Mouse (Mus musculus) forebrain, embryonic 12.5 days (tissue): ENCODE data around the gene Abhd17c. TPM values are rescaled to one million over a fixed set of nuclear protein-coding genes. Genes with fewer than 3 reads are reported as not detected.

Experiments used
- ATAC-seq: fragments of 200-750 bp; cut with Nextera tagmentation; 2 replicates; pipeline ENCODE4 v1.8.0; 2017; ENCODE audit warnings: moderate TSS enrichment; ENCODE audit not compliant: low FRiP score
- H3K27ac ChIP-seq: fragments of 300-500 bp; sonication (generic); 2 replicates; pipeline ENCODE4 v1.5.1; 2016; ENCODE audit warnings: mild to moderate bottlenecking
- H3K27me3 ChIP-seq: fragments of 300-500 bp; sonication (generic); 2 replicates; pipeline ENCODE4 v1.6.1; 2016; ENCODE audit warnings: mild to moderate bottlenecking
- H3K36me3 ChIP-seq: fragments of 300-500 bp; sonication (generic); replicated peaks from 2 replicates; pipeline ENCODE4 v1.6.1; 2016; ENCODE audit warnings: mild to moderate bottlenecking
- H3K4me1 ChIP-seq: fragments of 300-500 bp; sonication (generic); 2 replicates; pipeline ENCODE4 v1.6.1; 2016
- H3K4me2 ChIP-seq: fragments of 300-500 bp; sonication (generic); 2 replicates; pipeline ENCODE4 v1.6.1; 2016; ENCODE audit warnings: mild to moderate bottlenecking, moderate library complexity
- H3K4me3 ChIP-seq: fragments of 300-500 bp; sonication (generic); replicated peaks from 2 replicates; pipeline ENCODE4 v1.5.1; 2016; ENCODE audit warnings: mild to moderate bottlenecking
- H3K9ac ChIP-seq: fragments of 300-500 bp; sonication (generic); 2 replicates; pipeline ENCODE4 v1.6.1; 2016; ENCODE audit warnings: mild to moderate bottlenecking
- H3K9me3 ChIP-seq: fragments of 300-500 bp; sonication (generic); 2 replicates; pipeline ENCODE4 v1.6.1; 2016
- WGBS: fragments of 180-500 bp; shearing (Covaris S2); methylation state at CpG from one replicate; pipeline ENCODE4 v1.1.7; 2016; 5-methylcytosine and 5-hydroxymethylcytosine counted together
- polyA plus RNA-seq: library from polyadenylated mRNA; unstranded; fragments of >200 nt; fragmentation: Nextera tagmentation; extraction: Ambion mirVana; gene quantifications from 2 replicates; pipeline ENCODE4 v1.2.1, GENCODE M21; 2016

The Abhd17c gene
- polyA plus RNA-seq, 1 experiment from 2014 or later, result 71.4 TPM

- peak; percentile 70; the same call in 1 of the 2 replicates for ATAC-seq
- Histone ChIP-seq H3K4me3 (no peak overlapping the region), H3K36me3 (peaks cover 33% of the 10 kb centered on the region), H3K27ac (peak overlapping the region; percentile 37; the same call in 1 of the 2 replicates), H3K4me2 (no peak overlapping the region), H3K9ac (no peak overlapping the region), H3K4me1 (peaks cover 23% of the 10 kb centered on the region), H3K9me3 (no peaks in the 10 kb centered on the region), H3K27me3 (no peaks in the 10 kb centered on the region)
- WGBS, result 71% methylated on average over 6 of the region's 6 CpGs
These were observed 39.2 kb downstream of the Abhd17c start for GRCm38 (mm10) chr7:84112351-84113034.

DNA sequence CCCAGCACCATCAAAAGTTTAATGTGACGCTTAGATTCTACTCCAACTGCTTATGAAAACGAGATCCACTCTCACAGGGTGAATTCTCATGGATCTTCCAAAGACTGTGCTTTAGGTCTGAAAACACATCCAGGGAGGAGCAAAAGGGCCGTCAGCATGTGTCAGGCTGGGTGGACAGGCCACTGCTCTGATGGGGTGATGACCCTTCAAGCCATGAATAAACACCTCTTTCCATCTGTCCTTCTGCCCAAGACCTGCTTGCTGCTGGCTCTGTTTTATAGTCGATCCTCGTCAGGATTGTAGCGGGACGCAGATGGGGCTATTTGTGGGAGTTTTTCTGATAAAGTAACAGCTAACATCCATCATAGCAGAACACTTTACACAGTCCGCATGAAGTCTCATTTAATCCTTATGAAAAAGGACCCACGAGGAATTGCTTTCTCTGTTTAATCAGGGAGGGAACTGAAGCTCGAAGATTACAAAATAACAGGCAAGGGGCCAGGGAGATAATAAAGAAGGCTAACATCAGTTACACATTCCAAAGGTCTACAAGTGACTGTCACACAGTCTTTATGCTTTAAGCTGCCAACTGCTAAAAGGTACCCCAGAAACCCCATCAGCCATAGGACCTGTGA lies 39.9 kb downstream of the Abhd17c start:
- WGBS, result 85% methylated on average over 10 of the region's 10 CpGs
- no peak overlapping the region for H3K4me2 ChIP-seq
- H3K9ac ChIP-seq, result no peak overlapping the region
- H3K9me3 ChIP-seq, result no peaks in the 10 kb centered on the region
- H3K27ac ChIP-seq, result 0 out of 2 replicates have a peak overlapping the region, but pooled peaks have one; percentile 37
- no peaks in the 10 kb centered on the region for H3K27me3 ChIP-seq
- peaks cover 23% of the 10 kb centered on the region for H3K4me1 ChIP-seq
- no peak for ATAC-seq
- no peak overlapping the region for H3K4me3 ChIP-seq
- H3K36me3 ChIP-seq, result peaks cover 36% of the 10 kb centered on the region

DNA sequence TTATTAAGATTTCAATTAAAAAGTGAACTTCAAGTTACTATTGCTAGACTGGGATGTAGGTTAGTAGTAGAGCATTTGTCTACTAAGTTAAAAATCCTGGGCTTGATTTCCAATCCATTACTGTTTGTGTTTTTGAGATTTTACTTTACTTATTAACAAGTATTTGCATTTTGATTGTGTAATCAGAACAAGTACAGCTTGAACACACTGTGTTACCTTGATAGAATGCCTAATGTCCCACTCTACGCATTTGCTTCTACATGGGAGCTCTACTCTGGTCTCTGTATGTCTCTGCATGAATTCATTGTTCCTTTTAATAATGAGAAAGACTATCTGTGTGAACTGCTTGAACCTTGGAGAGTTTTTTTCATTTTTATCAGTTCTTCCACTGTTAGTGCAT lies 44.8 kb downstream of the Abhd17c start:
- Histone ChIP-seq H3K27me3 (no peaks in the 10 kb centered on the region), H3K36me3 (peaks cover 23% of the 10 kb centered on the region), H3K9ac (no peak overlapping the region), H3K4me2 (no peak overlapping the region), H3K4me1 (peaks cover 3% of the 10 kb centered on the region), H3K27ac (no peak overlapping the region), H3K9me3 (no peaks in the 10 kb centered on the region), H3K4me3 (no peak overlapping the region)
- no peak for ATAC-seq
- WGBS, result 94% methylated on average over 1 of the region's 1 CpGs

DNA sequence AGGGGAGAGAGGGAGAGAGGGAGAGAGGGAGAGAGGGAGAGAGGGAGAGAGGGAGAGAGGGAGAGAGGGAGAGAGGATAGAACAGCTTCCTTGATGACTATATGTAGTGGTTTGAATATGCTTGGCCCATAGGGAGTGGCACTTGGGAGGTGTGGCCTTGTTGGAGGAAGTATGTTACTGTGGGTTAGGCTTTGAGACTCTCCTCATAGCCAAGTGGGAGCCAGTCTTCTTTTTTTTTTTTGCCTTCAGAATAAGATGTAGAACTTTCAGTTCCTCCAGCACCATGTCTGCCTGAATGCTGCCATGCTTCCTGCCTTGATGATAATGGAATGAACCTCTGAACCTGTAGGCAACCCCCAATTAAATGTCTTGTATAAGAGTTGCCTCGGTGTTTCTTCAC lies 49.1 kb downstream of the Abhd17c start:
- H3K36me3 ChIP-seq, result 0 out of 2 replicates have a peak, but pooled peaks cover 3% of the 10 kb centered on the region
- no peak overlapping the region for H3K27ac ChIP-seq
- ATAC-seq, result no peak
- H3K9me3 ChIP-seq, result no peaks in the 10 kb centered on the region
- H3K4me2 ChIP-seq, result no peak overlapping the region
- H3K4me3 ChIP-seq, result no peak overlapping the region
- no peak overlapping the region for H3K9ac ChIP-seq
- no peaks in the 10 kb centered on the region for H3K4me1 ChIP-seq
- H3K27me3 ChIP-seq, result no peaks in the 10 kb centered on the region
- 95% methylated on average over 1 of the region's 1 CpGs for WGBS

GRCm38 (mm10) chr7:84100672-84101071 lies 51.0 kb downstream of the Abhd17c start:
- H3K4me3 ChIP-seq, result no peak overlapping the region
- H3K4me1 ChIP-seq, result no peaks in the 10 kb centered on the region
- no peaks in the 10 kb centered on the region for H3K27me3 ChIP-seq
- WGBS, result 90% methylated on average over 3 of the region's 3 CpGs
- ATAC-seq, result no peak
- H3K27ac ChIP-seq, result no peak overlapping the region
- H3K4me2 ChIP-seq, result no peak overlapping the region
- no peak overlapping the region for H3K9ac ChIP-seq
- no peaks in the 10 kb centered on the region for H3K9me3 ChIP-seq
- H3K36me3 ChIP-seq, result no peaks in the 10 kb centered on the region

DNA sequence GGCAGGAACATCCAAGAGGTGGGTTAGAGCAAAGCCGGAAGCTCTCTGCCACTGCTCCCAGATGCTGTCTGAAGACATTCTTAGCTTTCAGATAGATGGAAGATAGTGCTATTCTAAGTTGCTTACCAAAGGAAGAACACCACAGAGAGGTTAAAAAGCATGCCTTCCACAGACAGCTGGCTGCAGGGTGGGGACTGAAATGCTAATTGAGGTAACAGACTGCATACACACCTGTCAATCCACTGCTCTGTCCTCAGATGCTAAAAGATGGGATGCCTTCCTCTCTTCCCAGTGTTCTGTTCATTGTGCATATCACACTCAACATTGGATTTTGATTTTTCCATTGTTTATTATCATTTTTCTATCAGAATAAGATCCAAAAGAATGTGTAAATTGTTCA lies 53.6 kb downstream of the Abhd17c start:
- H3K4me2 ChIP-seq, result no peak overlapping the region
- H3K27ac ChIP-seq, result no peak overlapping the region
- no peaks in the 10 kb centered on the region for H3K9me3 ChIP-seq
- H3K9ac ChIP-seq, result no peak overlapping the region
- no peak for ATAC-seq
- no peaks in the 10 kb centered on the region for H3K4me1 ChIP-seq
- H3K4me3 ChIP-seq, result no peak overlapping the region
- H3K36me3 ChIP-seq, result no peaks in the 10 kb centered on the region
- WGBS, result 95% methylated on average over 1 of the region's 1 CpGs
- H3K27me3 ChIP-seq, result no peaks in the 10 kb centered on the region

DNA sequence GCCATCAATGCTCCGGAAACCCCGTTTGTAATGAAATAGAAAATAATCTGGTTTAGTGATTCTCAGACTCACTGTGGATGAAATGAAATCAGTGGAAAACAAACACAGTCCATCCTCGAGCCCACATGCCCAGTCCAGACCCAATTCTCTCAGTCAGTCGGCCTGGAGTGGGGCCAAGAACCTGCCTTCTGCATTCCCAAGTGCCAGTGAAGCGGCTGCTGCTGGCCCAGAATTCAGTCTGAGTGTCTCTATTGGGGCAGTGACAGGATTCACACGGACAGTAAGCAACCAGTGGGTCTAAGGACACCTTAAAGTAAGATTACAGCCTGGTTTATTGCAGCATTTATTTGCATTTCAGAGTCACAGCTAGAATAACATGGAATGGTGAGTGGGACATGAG lies 55.2 kb downstream of the Abhd17c start:
- H3K36me3 ChIP-seq, result no peaks in the 10 kb centered on the region
- no peaks in the 10 kb centered on the region for H3K27me3 ChIP-seq
- no peak overlapping the region for H3K9ac ChIP-seq
- H3K4me1 ChIP-seq, result no peaks in the 10 kb centered on the region
- H3K4me3 ChIP-seq, result no peak overlapping the region
- no peak overlapping the region for H3K27ac ChIP-seq
- 85% methylated on average over 6 of the region's 6 CpGs for WGBS
- ATAC-seq, result no peak
- H3K9me3 ChIP-seq, result no peaks in the 10 kb centered on the region
- no peak overlapping the region for H3K4me2 ChIP-seq

- Histone ChIP-seq H3K27me3 (peaks cover 24% of the 10 kb centered on the region), H3K36me3 (no peaks in the 10 kb centered on the region), H3K4me3 (no peak overlapping the region), H3K4me2 (no peak overlapping the region), H3K9ac (no peak overlapping the region), H3K27ac (no peak overlapping the region), H3K9me3 (no peaks in the 10 kb centered on the region), H3K4me1 (peaks cover 4% of the 10 kb centered on the region)
- WGBS, result 83% methylated on average over 4 of the region's 4 CpGs
- no peak for ATAC-seq
These were observed 60.9 kb downstream of the Abhd17c start for GRCm38 (mm10) chr7:84090793-84091192.

- no peak for ATAC-seq
- Histone ChIP-seq H3K9me3 (no peaks in the 10 kb centered on the region), H3K4me1 (peaks cover 14% of the 10 kb centered on the region), H3K9ac (no peak overlapping the region), H3K27ac (no peak overlapping the region), H3K27me3 (peaks cover 34% of the 10 kb centered on the region), H3K4me3 (no peak overlapping the region), H3K4me2 (no peak overlapping the region), H3K36me3 (no peaks in the 10 kb centered on the region)
- WGBS, result 32% methylated on average over 1 of the region's 1 CpGs
These were observed 61.9 kb downstream of the Abhd17c start for GRCm38 (mm10) chr7:84089777-84090176.

DNA sequence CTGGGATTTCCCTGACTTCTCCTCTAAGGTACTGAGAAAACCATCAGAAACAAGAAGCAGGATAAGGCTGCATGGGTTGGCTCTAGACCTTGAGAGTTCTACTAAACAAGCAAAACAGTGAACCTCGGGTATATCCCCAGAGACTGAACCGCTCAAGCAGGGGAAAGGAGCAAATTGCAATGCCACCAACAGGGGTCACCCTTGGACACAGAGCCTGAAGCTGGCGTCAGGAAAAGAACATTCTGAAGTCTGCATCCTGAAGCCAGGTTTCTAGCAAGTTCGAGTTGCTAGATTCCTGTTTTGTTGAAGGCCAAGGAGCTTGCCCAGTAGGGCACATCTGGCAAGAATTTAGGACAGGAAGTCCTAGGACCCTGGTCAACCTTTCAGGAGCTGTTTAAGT lies 62.7 kb downstream of the Abhd17c start:
- no peak overlapping the region for H3K4me2 ChIP-seq
- H3K9me3 ChIP-seq, result no peaks in the 10 kb centered on the region
- no peak for ATAC-seq
- H3K9ac ChIP-seq, result no peak overlapping the region
- peaks cover 40% of the 10 kb centered on the region for H3K27me3 ChIP-seq
- H3K4me1 ChIP-seq, result peaks cover 14% of the 10 kb centered on the region
- 15% methylated on average over 4 of the region's 4 CpGs for WGBS
- H3K27ac ChIP-seq, result no peak overlapping the region
- H3K36me3 ChIP-seq, result no peaks in the 10 kb centered on the region
- no peak overlapping the region for H3K4me3 ChIP-seq

- no peak overlapping the region for H3K4me3 ChIP-seq
- WGBS, result 77% methylated on average over 3 of the region's 3 CpGs
- no peak overlapping the region for H3K4me2 ChIP-seq
- peaks cover 42% of the 10 kb centered on the region for H3K27me3 ChIP-seq
- H3K9ac ChIP-seq, result no peak overlapping the region
- H3K4me1 ChIP-seq, result peaks cover 14% of the 10 kb centered on the region
- H3K9me3 ChIP-seq, result no peaks in the 10 kb centered on the region
- no peaks in the 10 kb centered on the region for H3K36me3 ChIP-seq
- H3K27ac ChIP-seq, result no peak overlapping the region
- ATAC-seq, result no peak
These were observed 63.5 kb downstream of the Abhd17c start for GRCm38 (mm10) chr7:84088191-84088590.

DNA sequence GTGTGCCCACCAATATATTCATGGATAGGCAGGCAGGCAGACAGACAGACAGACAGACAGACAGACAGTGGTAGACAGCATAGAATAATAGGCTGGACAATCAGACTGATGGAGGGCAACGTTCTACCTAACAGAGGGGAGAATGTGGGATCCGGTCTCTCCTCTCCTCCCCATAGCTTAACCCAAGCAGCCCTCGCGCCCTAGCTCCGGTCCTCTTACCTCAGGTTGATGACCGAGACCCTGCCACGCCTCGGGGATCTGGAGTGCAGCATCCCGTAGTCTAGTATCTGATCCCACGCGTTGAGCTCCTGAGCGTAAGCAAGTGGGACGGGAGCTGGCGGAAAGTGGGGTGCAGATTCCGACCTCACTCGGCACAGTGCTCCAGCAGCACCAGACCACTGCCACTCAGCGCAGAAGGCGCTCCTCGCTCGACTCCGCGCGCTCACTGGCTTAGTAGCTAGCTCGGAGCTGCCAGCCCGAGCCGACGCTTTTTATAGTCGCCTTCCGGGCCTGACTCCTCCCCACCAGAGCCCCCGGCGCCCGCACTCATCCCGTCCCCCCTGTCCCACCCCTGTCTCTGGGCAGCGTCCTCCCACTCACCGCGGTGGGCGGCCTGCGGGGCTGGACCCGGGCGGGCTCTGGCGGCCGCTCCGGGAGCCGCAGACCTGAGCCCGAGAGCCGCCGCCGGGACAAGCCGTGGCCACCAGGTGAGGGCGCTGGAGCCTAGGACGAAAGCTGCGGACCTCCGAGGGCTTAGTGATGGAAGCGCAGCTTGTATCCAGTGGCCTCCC lies 65.5 kb downstream of the Abhd17c start, which contains the start of gene Cemip:
Cemip (minus strand) TSS at position 464 of the 791 bp plus-strand sequence.
- Histone ChIP-seq H3K27ac (no peak within 1 kb of the TSS), H3K9ac (peak within 1 kb of the TSS; percentile 55), H3K4me3 (peak within 1 kb of the TSS; percentile 49), H3K9me3 (no peaks in the 10 kb centered on the region), H3K36me3 (no peaks in the 10 kb centered on the region), H3K27me3 (peaks cover 46% of the 10 kb centered on the region), H3K4me1 (peaks cover 14% of the 10 kb centered on the region), H3K4me2 (peak within 1 kb of the TSS; percentile 85)
- 2% methylated on average over 54 of the region's 54 CpGs for WGBS
- ATAC-seq, result peak; percentile 89
